Mouse (Mus musculus) liver, postnatal 0 days (tissue): ENCODE measurements around the gene Fip1l1.

Experiments used
- CTCF ChIP-seq: sonication (generic); IDR thresholded peaks from 2 replicates; pipeline ENCODE4 v1.5.1; 2016; ENCODE audit warnings: antibody characterized with exemption, low read depth
- EP300 ChIP-seq: IDR thresholded peaks from 2 replicates; pipeline ENCODE4 v1.6.1; 2016; ENCODE audit warnings: antibody characterized with exemption, low read depth, mild to moderate bottlenecking

DNA sequence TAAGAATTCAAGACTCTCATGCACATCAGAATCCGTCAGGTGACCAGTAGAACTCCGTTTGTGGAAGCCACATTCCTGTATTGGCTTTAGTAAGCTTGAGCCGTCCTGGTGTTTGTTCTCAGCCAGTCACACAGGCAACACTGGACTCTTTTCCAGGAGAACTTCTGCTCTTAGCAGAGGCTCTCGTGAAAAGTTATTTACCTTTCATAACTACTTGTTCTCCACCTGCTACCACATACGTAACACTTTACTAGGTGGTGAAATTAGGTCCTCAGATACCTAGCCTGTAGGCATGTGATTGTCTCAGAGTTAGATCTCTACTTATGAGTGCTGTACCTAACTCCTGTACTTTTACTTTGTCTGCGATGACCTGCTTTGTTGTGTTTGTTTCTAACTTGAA, 36.5 kb downstream of the Fip1l1 start:
- TF ChIP-seq EP300 (no peak), CTCF (no peak)
